In the genomic region with DNA sequence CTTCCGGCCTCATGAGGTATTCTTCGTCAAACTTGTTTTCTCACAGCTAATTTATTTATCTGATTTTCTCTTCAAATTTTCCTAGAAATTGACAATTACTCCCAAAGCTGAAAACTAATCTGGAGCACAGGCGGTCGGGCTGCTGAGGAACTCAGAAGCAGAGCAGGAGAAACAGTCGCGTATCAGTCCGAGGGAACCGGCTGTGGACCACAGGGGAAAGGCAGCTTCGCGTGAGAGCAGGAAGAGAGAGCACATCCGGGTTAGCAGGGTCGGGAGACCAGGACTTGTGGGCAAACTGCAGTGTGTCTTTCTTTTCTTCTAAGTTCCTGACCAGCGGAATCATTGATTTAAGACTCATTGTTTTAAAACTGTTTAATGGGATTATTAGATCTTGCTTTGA, we compare ENCODE assay signal across 8 mouse cellular contexts. TPM values are rescaled to one million over a fixed set of nuclear protein-coding genes. Genes with fewer than 3 reads are reported as not detected.
A peak's percentile ranks its signal among the peaks of the same experiment; 100 is the strongest.
DNase-seq lines count a peak whose midpoint lies in the region; ATAC-seq and TF ChIP-seq lines count a peak whose summit lies in the region.

No protein-coding gene starts in this region.

- H3K4me1 ChIP-seq in liver, embryonic 11.5 days (replicated peaks; ENCODE audit: control insufficient read depth, insufficient read depth, low read length) = no peaks in the 10 kb centered on the region; the same call in 1 of the 2 replicates
- H3K4me1 ChIP-seq in bone marrow, adult 2 months (ENCODE audit: control insufficient read depth, insufficient read depth, low read length) = no peaks in the 10 kb centered on the region
- H3K4me1 ChIP-seq in lung, embryonic 14.5 days (ENCODE audit: insufficient read depth) = peaks cover 19% of the 10 kb centered on the region
- H3K4me1 ChIP-seq in midbrain, embryonic 11.5 days (ENCODE audit: control insufficient read depth, insufficient read depth, low read length) = no peaks in the 10 kb centered on the region

- no peak overlapping the region for H3K9ac ChIP-seq in liver, embryonic 11.5 days (ENCODE audit: low read depth, low read length)
- H3K9ac ChIP-seq in lung, embryonic 14.5 days = no peak overlapping the region
- no peak overlapping the region for H3K9ac ChIP-seq in midbrain, embryonic 11.5 days (ENCODE audit: low read length)

- peak overlapping the region; percentile 5; the same call in 1 of the 2 replicates for H3K4me2 ChIP-seq in liver, embryonic 11.5 days
- H3K4me2 ChIP-seq in lung, embryonic 14.5 days = peak overlapping the region; percentile 43
- H3K4me2 ChIP-seq in midbrain, embryonic 11.5 days = no peak overlapping the region

- 29% methylated on average over 13 of the region's 13 CpGs for WGBS in liver, embryonic 11.5 days
- WGBS in bone marrow, adult 2 months = 23% methylated on average over 13 of the region's 13 CpGs
- 20% methylated on average over 13 of the region's 13 CpGs for WGBS in lung, embryonic 14.5 days
- WGBS in midbrain, embryonic 11.5 days = 51% methylated on average over 13 of the region's 13 CpGs

- no peak for TF ChIP-seq POLR2A in bone marrow, adult 2 months (IDR thresholded peaks at IDR 0.05; ENCODE audit: borderline replicate concordance, control insufficient read depth, low read depth, low read length)

- no peaks in the 10 kb centered on the region for H3K27me3 ChIP-seq in liver, embryonic 11.5 days (replicated peaks; ENCODE audit: control insufficient read depth, insufficient read depth, low read length)
- no peaks in the 10 kb centered on the region for H3K27me3 ChIP-seq in lung, embryonic 14.5 days (ENCODE audit: insufficient read depth, low read length)
- no peaks in the 10 kb centered on the region for H3K27me3 ChIP-seq in midbrain, embryonic 11.5 days (ENCODE audit: control insufficient read depth, insufficient read depth, low read length)

- no peak overlapping the region for H3K27ac ChIP-seq in liver, embryonic 11.5 days (ENCODE audit: low read depth, low read length)
- no peak overlapping the region for H3K27ac ChIP-seq in bone marrow, adult 2 months (ENCODE audit: control insufficient read depth, insufficient read depth, low read depth, low read length, poor library complexity)
- no peak overlapping the region for H3K27ac ChIP-seq in lung, embryonic 14.5 days (ENCODE audit: low read depth)
- no peak overlapping the region for H3K27ac ChIP-seq in midbrain, embryonic 11.5 days (ENCODE audit: low read depth, low read length)

- H3K4me3 ChIP-seq in liver, embryonic 11.5 days (ENCODE audit: low read depth, low read length) = no peak overlapping the region
- peak overlapping the region; percentile 20 for H3K4me3 ChIP-seq in bone marrow, adult 2 months (replicated peaks; ENCODE audit: control insufficient read depth, low read depth, low read length)
- H3K4me3 ChIP-seq in lung, embryonic 14.5 days (ENCODE audit: low read depth, low read length) = no peak overlapping the region
- H3K4me3 ChIP-seq in midbrain, embryonic 11.5 days (ENCODE audit: low read depth, low read length) = no peak overlapping the region

- no peak for TF ChIP-seq CTCF in bone marrow, adult 2 months (IDR thresholded peaks at IDR 0.05; ENCODE audit: control insufficient read depth, insufficient read depth, low read length)
- TF ChIP-seq CTCF in lung, embryonic 14.5 days (IDR thresholded peaks at IDR 0.05; ENCODE audit: low read depth) = no peak

- intact Hi-C loops in heart, postnatal 36 days (cut with DNase I) = no loop called here

- H3K36me3 ChIP-seq in liver, embryonic 11.5 days (ENCODE audit: control insufficient read depth, insufficient read depth, low read length) = no peaks in the 10 kb centered on the region
- H3K36me3 ChIP-seq in lung, embryonic 14.5 days (ENCODE audit: insufficient read depth) = no peaks in the 10 kb centered on the region
- no peaks in the 10 kb centered on the region for H3K36me3 ChIP-seq in midbrain, embryonic 11.5 days (ENCODE audit: control insufficient read depth, insufficient read depth, low read length)

- peak; percentile 45 for DNase-seq in liver, embryonic 11.5 days (ENCODE audit: low spot score)
- DNase-seq in liver = no peak
- peak; percentile 43 to 56 for DNase-seq in heart, postnatal 36 days
- peak; percentile 63 for DNase-seq in lung, embryonic 14.5 days
- peak; percentile 64 for DNase-seq in thymus, postnatal 14 days
- no peak for DNase-seq in midbrain, embryonic 11.5 days (ENCODE audit: low spot score, missing footprints)
- DNase-seq in frontal cortex, postnatal 14 days (ENCODE audit: low spot score in 2 of 2) = no peak

- H3K9me3 ChIP-seq in liver, embryonic 11.5 days (ENCODE audit: control insufficient read depth, low read length) = no peaks in the 10 kb centered on the region
- H3K9me3 ChIP-seq in lung, embryonic 14.5 days (ENCODE audit: low read depth, low read length) = no peaks in the 10 kb centered on the region
- H3K9me3 ChIP-seq in midbrain, embryonic 11.5 days (ENCODE audit: control insufficient read depth, low read length) = no peaks in the 10 kb centered on the region

- ATAC-seq in liver, embryonic 11.5 days (replicated peaks; ENCODE audit: low FRiP score) = no peak
- ATAC-seq in lung, embryonic 14.5 days (ENCODE audit: insufficient read depth) = no peak
- ATAC-seq in midbrain, embryonic 11.5 days (ENCODE audit: low FRiP score) = no peak

RNA-seq across cellular contexts. Expression of gene Dact1, which starts 32.7 kb away (rescaled TPM):
- 6.3 and 7.3 TPM in 2 replicates for polyA plus RNA-seq in liver, embryonic 11.5 days (2014; fragmentation: Nextera tagmentation; extraction: Ambion mirVana)
- 0.61 and 2.4 TPM in 2 replicates for polyA plus RNA-seq in bone marrow, adult 2 months (2011; ENCODE audit: insufficient read depth, insufficient read length, low replicate concordance, missing spikeins)
- 1 to 10 TPM; 4.8 to 6.2 TPM for total RNA-seq in heart, postnatal 36 days (2021)
- polyA plus RNA-seq in lung, embryonic 14.5 days (2014; fragmentation: Nextera tagmentation; extraction: Ambion mirVana) = 9.0 and 10.4 TPM in 2 replicates
- polyA plus RNA-seq in midbrain, embryonic 11.5 days (2014; fragmentation: Nextera tagmentation; extraction: Ambion mirVana) = 10.0 and 13.3 TPM in 2 replicates

Comparison
In these comparisons a context has a peak if more than half of its experiments do, and no peak if none do; other contexts are left out.
1. DNase-seq: peak in liver, embryonic 11.5 days (single experiment), heart, postnatal 36 days (2 of 2), lung, embryonic 14.5 days (single experiment) and thymus, postnatal 14 days (single experiment); none in liver (single experiment), midbrain, embryonic 11.5 days (single experiment) and frontal cortex, postnatal 14 days (0 of 2).